Mouse (Mus musculus) cerebellum, postnatal 14 days (tissue): ENCODE data around the gene Hspb7.

ENCODE experiments used
- DNase-seq, 2 experiments: peaks; one replicate each; pipeline ENCODE4 v3.0.0; 2021; ENCODE audit warnings: mixed read lengths in 2 of 2

Gene Hspb7

DNA sequence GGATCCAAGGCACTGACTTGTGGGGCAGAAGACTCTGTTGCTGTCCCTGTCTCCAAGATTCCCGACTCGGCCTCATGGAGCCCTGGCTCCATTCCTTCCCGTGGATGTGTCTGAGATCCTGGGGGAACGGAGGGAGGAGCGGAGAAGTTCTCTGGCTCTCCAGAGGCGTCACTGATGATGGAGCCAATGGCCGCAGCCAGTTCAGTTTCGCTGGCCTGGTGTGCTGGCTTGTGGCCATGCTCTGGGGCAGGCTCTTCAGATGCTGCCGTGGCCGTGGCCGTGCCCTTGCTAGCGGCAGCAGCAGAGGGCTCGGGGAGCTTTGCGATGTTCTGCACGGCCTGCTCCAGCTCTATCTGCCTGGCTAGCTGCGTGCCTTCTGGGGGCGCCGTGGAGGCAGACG is 53.9 kb downstream of the Hspb7 start:
- peak in 1 of 2 experiments; percentile 46 for DNase-seq
